Mouse (Mus musculus) forebrain, embryonic 11.5 days (tissue): ENCODE results near the gene Kcnip4. TPM values are rescaled to one million over a fixed set of nuclear protein-coding genes. Genes with fewer than 3 reads are reported as not detected.
A peak's percentile ranks its signal among the peaks of the same experiment; 100 is the strongest.

Source experiments
- ATAC-seq: fragments of 200-750 bp; cut with Nextera tagmentation; replicated peaks from 2 replicates; pipeline ENCODE4 v1.8.0; 2017; ENCODE audit warnings: moderate TSS enrichment; ENCODE audit not compliant: low FRiP score
- DNase-seq: peaks from one replicate; pipeline ENCODE4 v3.0.0-alpha.2; 2017; ENCODE audit warnings: low spot score
- H3K27ac ChIP-seq: fragments of 300-500 bp; sonication (generic); 2 replicates; pipeline ENCODE4 v1.5.1; 2014; ENCODE audit warnings: low read depth, low read length
- H3K27me3 ChIP-seq: fragments of 300-500 bp; sonication (generic); 2 replicates; pipeline ENCODE4 v1.6.1; 2014; ENCODE audit warnings: mild to moderate bottlenecking, low read length, mixed read lengths; ENCODE audit not compliant: control insufficient read depth, insufficient read depth
- H3K36me3 ChIP-seq: fragments of 300-500 bp; sonication (generic); 2 replicates; pipeline ENCODE4 v1.6.1; 2014; ENCODE audit warnings: mild to moderate bottlenecking, low read length, moderate library complexity, mixed read lengths; ENCODE audit not compliant: control insufficient read depth, insufficient read depth
- H3K4me1 ChIP-seq: fragments of 300-500 bp; sonication (generic); replicated peaks from 2 replicates; pipeline ENCODE4 v1.6.1; 2014; ENCODE audit warnings: low read length, mixed read lengths; ENCODE audit not compliant: control insufficient read depth, insufficient read depth
- H3K4me2 ChIP-seq: fragments of 300-500 bp; sonication (generic); 2 replicates; pipeline ENCODE4 v1.6.1; 2014; ENCODE audit warnings: low read depth, mild to moderate bottlenecking, low read length, moderate library complexity, mixed read lengths; ENCODE audit not compliant: severe bottlenecking
- H3K4me3 ChIP-seq: fragments of 300-500 bp; sonication (generic); 2 replicates; pipeline ENCODE4 v1.5.1; 2014; ENCODE audit warnings: low read depth, low read length
- H3K9ac ChIP-seq: fragments of 300-500 bp; sonication (generic); 2 replicates; pipeline ENCODE4 v1.6.1; 2014; ENCODE audit warnings: low read length
- H3K9me3 ChIP-seq: fragments of 300-500 bp; sonication (generic); 2 replicates; pipeline ENCODE4 v1.6.1; 2016; ENCODE audit warnings: low read length, mixed read lengths; ENCODE audit not compliant: control insufficient read depth
- WGBS: fragments of 180-500 bp; shearing (Covaris S2); extraction: QIAGEN DNeasy Blood & Tissue Kit; methylation state at CpG from one replicate; pipeline ENCODE4 v1.1.7; 2014; 5-methylcytosine and 5-hydroxymethylcytosine counted together
- polyA plus RNA-seq: library from polyadenylated mRNA; unstranded; fragments of >200 nt; fragmentation: Nextera tagmentation; extraction: Ambion mirVana; gene quantifications from 2 replicates; pipeline ENCODE4 v1.2.1, GENCODE M21; 2014

Gene Kcnip4
- polyA plus RNA-seq, 1 experiment from 2014 or later: 1.7 TPM

DNA sequence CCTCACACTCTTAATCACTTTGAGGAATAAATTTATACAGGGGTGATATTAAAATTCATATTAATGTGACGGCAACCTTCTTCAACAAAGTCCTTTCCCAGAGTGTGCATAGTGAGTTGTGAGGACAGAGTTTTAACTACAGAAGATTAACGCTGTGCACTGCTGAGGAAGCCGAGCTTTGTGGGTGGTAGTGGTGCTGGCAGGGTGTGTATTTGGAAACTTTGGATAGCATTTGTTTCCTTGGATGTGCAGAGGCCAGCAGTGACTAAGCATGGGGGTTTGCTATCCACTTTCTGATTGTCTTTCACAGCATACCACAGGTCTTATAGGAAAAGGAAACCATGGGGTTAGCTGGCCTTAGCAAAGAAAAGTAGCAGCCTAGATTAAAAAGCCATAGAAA lies 267.9 kb downstream of the Kcnip4 start:
- Histone ChIP-seq H3K27ac (no peak overlapping the region), H3K4me2 (no peak overlapping the region), H3K27me3 (no peaks in the 10 kb centered on the region), H3K36me3 (no peaks in the 10 kb centered on the region), H3K4me1 (no peaks in the 10 kb centered on the region), H3K9ac (no peak overlapping the region), H3K9me3 (no peaks in the 10 kb centered on the region), H3K4me3 (no peak overlapping the region)
- ATAC-seq: no peak
- no peak for DNase-seq
- WGBS: 84% methylated on average over 3 of the region's 3 CpGs

GRCm38 (mm10) chr5:49255983-49256382 lies 268.7 kb downstream of the Kcnip4 start:
- no peak overlapping the region for H3K4me3 ChIP-seq
- no peak overlapping the region for H3K4me2 ChIP-seq
- no peaks in the 10 kb centered on the region for H3K27me3 ChIP-seq
- no peaks in the 10 kb centered on the region for H3K4me1 ChIP-seq
- WGBS: 81% methylated on average over 4 of the region's 4 CpGs
- DNase-seq (no peak), ATAC-seq (no peak)
- no peaks in the 10 kb centered on the region for H3K9me3 ChIP-seq
- H3K27ac ChIP-seq: no peak overlapping the region
- no peak overlapping the region for H3K9ac ChIP-seq
- no peaks in the 10 kb centered on the region for H3K36me3 ChIP-seq

- Histone ChIP-seq H3K4me1 (no peaks in the 10 kb centered on the region), H3K4me2 (no peak overlapping the region), H3K27me3 (no peaks in the 10 kb centered on the region), H3K36me3 (no peaks in the 10 kb centered on the region), H3K9me3 (no peaks in the 10 kb centered on the region), H3K27ac (no peak overlapping the region), H3K9ac (no peak overlapping the region), H3K4me3 (no peak overlapping the region)
- 81% methylated on average over 2 of the region's 2 CpGs for WGBS
- ATAC-seq: no peak
- no peak for DNase-seq
Observed at GRCm38 (mm10) chr5:49247081-49247480, 277.6 kb downstream of the Kcnip4 start.

GRCm38 (mm10) chr5:49244414-49244813 lies 280.3 kb downstream of the Kcnip4 start:
- Histone ChIP-seq H3K36me3 (no peaks in the 10 kb centered on the region), H3K4me3 (no peak overlapping the region), H3K9me3 (no peaks in the 10 kb centered on the region), H3K9ac (no peak overlapping the region), H3K4me2 (no peak overlapping the region), H3K27ac (no peak overlapping the region), H3K27me3 (no peaks in the 10 kb centered on the region), H3K4me1 (no peaks in the 10 kb centered on the region)
- 70% methylated on average over 4 of the region's 4 CpGs for WGBS
- no peak for DNase-seq
- no peak for ATAC-seq

DNA sequence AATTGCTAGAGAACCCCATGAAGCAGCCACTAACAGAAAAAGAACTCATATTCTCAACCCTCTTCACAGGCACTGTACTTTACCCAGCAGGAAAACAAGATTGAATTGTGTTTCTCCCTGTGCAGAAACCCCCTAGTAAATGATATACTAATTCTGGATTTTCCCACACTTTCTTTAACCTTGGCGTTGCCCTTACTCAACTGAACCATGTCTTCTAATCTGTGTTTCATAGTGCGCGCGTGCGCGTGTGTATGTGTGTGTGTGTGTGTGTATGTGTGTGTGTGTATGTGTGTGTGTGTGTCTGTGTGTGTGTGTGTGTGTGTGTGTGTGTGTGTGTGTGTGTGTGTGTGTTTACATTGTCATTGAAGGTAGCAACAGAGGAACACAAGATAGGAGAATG lies 283.0 kb downstream of the Kcnip4 start:
- ATAC-seq: no peak
- H3K9me3 ChIP-seq: no peaks in the 10 kb centered on the region
- no peaks in the 10 kb centered on the region for H3K4me1 ChIP-seq
- H3K4me2 ChIP-seq: no peak overlapping the region
- no peaks in the 10 kb centered on the region for H3K36me3 ChIP-seq
- no peak for DNase-seq
- H3K27ac ChIP-seq: no peak overlapping the region
- H3K9ac ChIP-seq: no peak overlapping the region
- H3K4me3 ChIP-seq: no peak overlapping the region
- no peaks in the 10 kb centered on the region for H3K27me3 ChIP-seq
- WGBS: 94% methylated on average over 6 of the region's 6 CpGs

- peak; percentile 56; the same call in 1 of the 2 replicates for ATAC-seq
- H3K4me1 ChIP-seq: no peaks in the 10 kb centered on the region
- no peak overlapping the region for H3K27ac ChIP-seq
- no peaks in the 10 kb centered on the region for H3K36me3 ChIP-seq
- H3K9me3 ChIP-seq: no peaks in the 10 kb centered on the region
- no peak overlapping the region for H3K4me2 ChIP-seq
- no peak overlapping the region for H3K9ac ChIP-seq
- no peaks in the 10 kb centered on the region for H3K27me3 ChIP-seq
- WGBS: 49% methylated on average over 4 of the region's 4 CpGs
- no peak overlapping the region for H3K4me3 ChIP-seq
- DNase-seq: no peak
Observed at GRCm38 (mm10) chr5:49201164-49201756, 323.4 kb downstream of the Kcnip4 start.

GRCm38 (mm10) chr5:49188236-49188635 lies 336.5 kb downstream of the Kcnip4 start:
- Histone ChIP-seq H3K27ac (no peak overlapping the region), H3K9ac (no peak overlapping the region), H3K9me3 (no peaks in the 10 kb centered on the region), H3K4me1 (no peaks in the 10 kb centered on the region), H3K36me3 (no peaks in the 10 kb centered on the region), H3K4me3 (no peak overlapping the region), H3K27me3 (no peaks in the 10 kb centered on the region), H3K4me2 (no peak overlapping the region)
- WGBS: 84% methylated on average over 1 of the region's 1 CpGs
- ATAC-seq (no peak), DNase-seq (no peak)

GRCm38 (mm10) chr5:49150116-49150811 lies 374.4 kb downstream of the Kcnip4 start:
- Histone ChIP-seq H3K27me3 (no peaks in the 10 kb centered on the region), H3K4me2 (no peak overlapping the region), H3K4me1 (no peaks in the 10 kb centered on the region), H3K36me3 (no peaks in the 10 kb centered on the region), H3K4me3 (no peak overlapping the region), H3K27ac (no peak overlapping the region), H3K9me3 (no peaks in the 10 kb centered on the region), H3K9ac (no peak overlapping the region)
- 81% methylated on average over 2 of the region's 2 CpGs for WGBS
- ATAC-seq (no peak), DNase-seq (no peak)

GRCm38 (mm10) chr5:49149684-49150083 lies 375.0 kb downstream of the Kcnip4 start:
- WGBS: 90% methylated on average over 2 of the region's 2 CpGs
- Histone ChIP-seq H3K4me1 (no peaks in the 10 kb centered on the region), H3K4me2 (no peak overlapping the region), H3K36me3 (no peaks in the 10 kb centered on the region), H3K27me3 (no peaks in the 10 kb centered on the region), H3K27ac (no peak overlapping the region), H3K9me3 (no peaks in the 10 kb centered on the region), H3K9ac (no peak overlapping the region), H3K4me3 (no peak overlapping the region)
- no peak for DNase-seq
- no peak for ATAC-seq
